Mouse (Mus musculus) layer of hippocampus, adult 18-20 months (tissue): Measurements from ENCODE around the gene Nhlh2. TPM values are rescaled to one million over a fixed set of nuclear protein-coding genes. Genes with fewer than 3 reads are reported as not detected.

ENCODE experiments used
- total RNA-seq, 2 experiments: library from RNA; stranded (reverse); gene quantifications; 2 replicates each; pipeline ENCODE4 v1.2.3; 2021

The Nhlh2 gene
- total RNA-seq, 2 experiments from 2014 or later, result 0.84 to 1.4 TPM

Other genes with a start within 250 kb of the Nhlh2 start
- gene Mab21l3, start 161.1 kb upstream of the Nhlh2 start, total RNA-seq, result not detected
- 1 to 10 TPM; 9.0 to 9.2 TPM for gene Slc22a15, start 85.6 kb upstream of the Nhlh2 start, total RNA-seq
- 1 to 10 TPM in 1 of 2 experiments, under 1 TPM in 1; 0.59 to 1.2 TPM for gene Casq2, start 76.3 kb downstream of the Nhlh2 start, total RNA-seq
- 1 to 10 TPM; 5.5 to 7.8 TPM for gene Vangl1, start 194.6 kb downstream of the Nhlh2 start, total RNA-seq